Mouse (Mus musculus) bone marrow, adult 2 months (tissue): ENCODE data around the gene Mov10l1. TPM values are rescaled to one million over a fixed set of nuclear protein-coding genes. Genes with fewer than 3 reads are reported as not detected.

Source experiments
- H3K27ac ChIP-seq: fragments of 200-500 bp; 2 replicates; pipeline ENCODE4 v1.5.1; 2012; ENCODE audit warnings: low read depth, mild to moderate bottlenecking, control low read depth, inconsistent platforms, low read length; ENCODE audit not compliant: control insufficient read depth, poor library complexity, insufficient read depth
- H3K4me1 ChIP-seq: fragments of 200-500 bp; 2 replicates; pipeline ENCODE4 v1.6.1; 2011; ENCODE audit warnings: low read length; ENCODE audit not compliant: control insufficient read depth, insufficient read depth
- H3K4me3 ChIP-seq: fragments of 200-500 bp; replicated peaks from 2 replicates; pipeline ENCODE3; 2011; ENCODE audit warnings: mild to moderate bottlenecking, low read depth, low read length, control low read depth; ENCODE audit not compliant: control insufficient read depth
- CTCF ChIP-seq: fragments of 200-500 bp; IDR thresholded peaks from 2 replicates; pipeline ENCODE4 v1.5.1; 2011; ENCODE audit warnings: low read length, control low read depth; ENCODE audit not compliant: control insufficient read depth, insufficient read depth
- POLR2A ChIP-seq: fragments of 200-500 bp; IDR thresholded peaks from 2 replicates; pipeline ENCODE4 v1.6.1; 2011; ENCODE audit warnings: low read depth, mild to moderate bottlenecking, control low read depth, low read length, borderline replicate concordance; ENCODE audit not compliant: control insufficient read depth
- WGBS: fragments of 180-500 bp; shearing (Covaris S2); methylation state at CpG from one replicate; pipeline ENCODE4 v1.1.7; 2018; 5-methylcytosine and 5-hydroxymethylcytosine counted together
- polyA plus RNA-seq: library from polyadenylated mRNA; stranded (reverse); fragments of >200 nt; gene quantifications from 2 replicates; pipeline ENCODE4 v1.2.4, GENCODE M21; 2011; ENCODE audit warnings: low replicate concordance; ENCODE audit not compliant: missing spikeins, insufficient read depth, insufficient read length

The Mov10l1 gene
- polyA plus RNA-seq, 1 experiment, result not detected

DNA sequence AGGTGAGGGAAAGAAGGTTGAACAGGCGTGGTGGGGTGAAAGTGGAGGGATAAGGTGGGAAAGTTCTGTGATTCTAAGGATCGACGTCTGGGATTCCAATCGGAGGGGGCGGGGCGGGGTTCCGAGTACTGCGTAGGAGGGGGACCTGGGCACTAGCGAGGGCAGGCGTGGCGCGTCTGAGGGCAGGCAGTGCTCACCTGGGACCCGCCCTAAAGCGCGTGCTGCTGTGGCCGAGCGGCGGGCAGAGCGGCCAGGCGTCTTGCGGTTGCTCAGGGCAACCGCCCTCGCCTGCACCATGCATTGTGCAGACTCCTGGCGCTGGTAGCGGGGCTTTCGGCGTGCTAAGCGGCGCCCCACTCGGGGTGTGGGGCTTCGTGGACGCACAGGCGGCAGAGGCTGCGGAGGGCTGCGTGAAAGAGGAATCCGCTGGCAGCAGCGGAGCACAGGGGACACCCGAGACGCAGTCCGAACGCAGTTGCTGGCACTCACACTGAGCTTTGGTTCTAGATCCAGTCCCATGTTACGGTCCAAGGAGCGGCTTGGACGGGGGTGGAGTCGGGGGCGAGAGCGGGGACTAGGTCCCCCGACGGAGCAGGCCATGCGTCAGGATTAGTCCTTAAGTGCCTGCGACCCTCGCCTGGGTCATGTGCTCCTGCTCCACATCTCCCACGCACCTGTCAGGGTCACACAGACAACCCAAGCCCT, 28.2 kb upstream of the Mov10l1 start, which contains the start of gene Ttll8:
Ttll8 (minus strand) TSS at position 51 of the 705 bp plus-strand sequence.
- Histone ChIP-seq H3K27ac (no peak within 1 kb of the TSS), H3K4me3 (no peak within 1 kb of the TSS), H3K4me1 (no peaks in the 10 kb centered on the region)
- no peak for TF ChIP-seq CTCF
- no peak for TF ChIP-seq POLR2A
- WGBS, result 9% methylated on average over 53 of the region's 53 CpGs

- no peak for TF ChIP-seq CTCF
- TF ChIP-seq POLR2A, result no peak
- Histone ChIP-seq H3K27ac (no peak overlapping the region), H3K4me1 (no peaks in the 10 kb centered on the region), H3K4me3 (no peak overlapping the region)
- 78% methylated on average over 6 of the region's 6 CpGs for WGBS
These were observed 27.4 kb upstream of the Mov10l1 start for GRCm38 (mm10) chr15:88955342-88955741.

DNA sequence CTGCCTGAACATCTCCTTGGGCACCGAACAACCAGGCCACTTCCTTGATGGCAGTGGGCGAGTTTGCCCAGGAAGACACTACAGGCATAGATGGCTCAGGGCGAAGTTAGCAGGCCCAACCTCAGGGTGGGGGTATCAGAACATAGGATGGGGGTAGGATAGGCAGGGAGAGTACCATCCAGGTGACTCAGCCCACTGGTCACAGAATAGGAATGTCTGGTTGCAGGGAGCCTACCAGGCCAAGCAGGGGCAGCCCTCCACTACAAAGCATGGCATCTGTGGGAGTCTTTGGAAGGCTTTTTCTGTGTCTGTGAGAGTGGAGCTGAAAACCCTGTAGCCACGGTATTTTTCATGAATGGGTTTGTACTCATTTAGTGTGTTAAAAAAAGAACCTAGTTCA, 25.2 kb upstream of the Mov10l1 start:
- TF ChIP-seq CTCF (no peak), POLR2A (no peak)
- H3K4me1 ChIP-seq, result no peaks in the 10 kb centered on the region
- 70% methylated on average over 4 of the region's 4 CpGs for WGBS
- no peak overlapping the region for H3K4me3 ChIP-seq
- no peak overlapping the region for H3K27ac ChIP-seq

GRCm38 (mm10) chr15:88964070-88964578, 18.6 kb upstream of the Mov10l1 start:
- H3K27ac ChIP-seq, result no peak overlapping the region
- WGBS, result 63% methylated on average over 2 of the region's 2 CpGs
- TF ChIP-seq POLR2A (no peak), CTCF (no peak)
- H3K4me1 ChIP-seq, result no peaks in the 10 kb centered on the region
- no peak overlapping the region for H3K4me3 ChIP-seq

DNA sequence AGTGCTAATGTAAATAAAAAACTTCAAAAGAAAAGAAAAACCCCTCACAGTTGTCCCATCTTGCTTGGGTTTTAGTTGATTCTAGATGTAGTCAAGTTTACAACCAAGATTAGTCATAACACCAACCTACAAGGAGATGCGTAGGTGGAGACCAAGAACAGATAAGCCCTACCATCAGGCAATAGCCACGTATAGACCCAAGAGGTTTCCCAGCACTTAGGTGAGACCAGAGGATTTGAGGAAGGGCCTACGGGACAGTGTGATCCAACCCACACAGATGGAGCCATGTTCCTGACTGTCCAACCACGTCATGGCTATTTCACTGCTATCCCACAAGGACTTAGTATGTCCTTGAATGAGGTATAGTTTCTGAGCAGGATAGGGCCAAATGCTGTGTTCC, 10.4 kb upstream of the Mov10l1 start:
- no peak overlapping the region for H3K27ac ChIP-seq
- H3K4me1 ChIP-seq, result no peaks in the 10 kb centered on the region
- H3K4me3 ChIP-seq, result no peak overlapping the region
- TF ChIP-seq CTCF (no peak), POLR2A (no peak)
- WGBS, result 81% methylated on average over 4 of the region's 4 CpGs

DNA sequence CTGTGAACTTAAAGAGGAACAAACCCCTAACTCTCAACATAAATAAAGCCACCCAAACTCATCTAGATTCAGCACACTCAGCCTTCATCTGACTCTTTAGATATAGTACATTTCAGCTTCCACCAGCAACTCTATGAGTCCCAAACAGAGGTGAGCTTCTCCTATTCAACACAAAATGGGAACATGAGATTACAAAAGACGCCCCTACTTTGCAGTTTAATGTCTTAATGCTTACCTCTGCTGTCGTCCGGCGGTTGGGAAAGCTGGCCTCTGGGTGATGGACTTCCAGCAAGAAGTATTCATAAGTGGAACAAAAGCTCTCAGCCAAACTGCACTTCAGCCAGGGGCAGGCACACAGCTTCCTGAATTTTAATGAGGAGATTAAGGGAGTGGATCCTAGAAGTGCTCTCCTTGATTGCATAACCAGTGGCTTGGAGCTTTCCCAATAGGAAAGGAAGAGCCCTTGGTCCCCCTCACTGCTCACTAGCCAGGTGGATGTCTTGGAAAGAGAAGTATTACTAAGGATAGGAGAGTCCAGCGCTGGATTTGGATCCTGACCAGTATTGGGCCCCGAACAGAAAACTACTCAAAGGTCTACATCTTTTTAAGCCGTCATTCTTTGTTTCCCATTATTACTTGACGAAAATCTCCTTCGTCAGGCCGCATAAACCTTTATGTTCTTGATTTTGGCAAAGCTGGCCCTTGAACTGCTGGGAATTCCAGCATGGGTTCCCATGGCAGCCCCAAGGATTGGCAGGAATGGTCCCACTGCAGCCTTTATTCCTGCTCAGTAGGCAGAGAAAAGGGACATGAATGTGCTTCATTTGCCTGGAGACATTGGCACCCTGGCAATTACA, 4.2 kb upstream of the Mov10l1 start, which contains the start of gene Mlc1:
Mlc1 (minus strand) TSS at position 727 of the 857 bp plus-strand sequence.
- no peak for TF ChIP-seq CTCF
- no peak for TF ChIP-seq POLR2A
- no peak within 1 kb of the TSS for H3K4me3 ChIP-seq
- 78% methylated on average over 10 of the region's 10 CpGs for WGBS
- H3K27ac ChIP-seq, result no peak within 1 kb of the TSS
- no peaks in the 10 kb centered on the region for H3K4me1 ChIP-seq

GRCm38 (mm10) chr15:88979138-88979446, 3.6 kb upstream of the Mov10l1 start:
- TF ChIP-seq POLR2A, result no peak
- TF ChIP-seq CTCF, result no peak
- H3K4me3 ChIP-seq, result no peak overlapping the region
- no peaks in the 10 kb centered on the region for H3K4me1 ChIP-seq
- no peak overlapping the region for H3K27ac ChIP-seq
- WGBS, result 55% methylated on average over 3 of the region's 3 CpGs

DNA sequence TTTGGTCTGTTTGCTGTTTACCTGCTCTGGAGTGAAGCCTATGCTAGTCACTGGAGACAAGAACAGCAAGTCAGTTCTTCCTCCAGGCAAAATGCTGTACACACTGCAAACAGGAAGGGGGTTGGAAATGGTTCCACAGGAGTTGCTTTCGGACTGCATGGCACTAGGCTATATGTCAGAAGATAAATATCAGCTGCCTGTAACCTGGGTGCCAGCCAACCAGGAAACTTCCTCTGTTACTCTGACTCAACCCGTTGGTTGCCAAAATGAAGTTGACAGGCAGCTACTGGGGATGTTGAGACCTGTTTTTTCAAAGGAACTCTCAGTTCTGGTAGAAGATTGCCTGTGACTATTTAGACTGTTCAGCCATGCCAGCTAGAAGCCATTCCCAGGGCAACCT, 6.5 kb downstream of the Mov10l1 start:
- H3K4me1 ChIP-seq, result no peaks in the 10 kb centered on the region
- H3K4me3 ChIP-seq, result no peak overlapping the region
- TF ChIP-seq POLR2A, result no peak
- TF ChIP-seq CTCF, result no peak
- 3% methylated on average over 2 of the region's 2 CpGs for WGBS
- no peak overlapping the region for H3K27ac ChIP-seq
